Mouse (Mus musculus): Measurements from ENCODE around the gene Fut4.
"Not testable (repeated sequence)": the region's sequence is repeated elsewhere in the genome, so short reads cannot be mapped to it uniquely, and the experiment has no call there.

Fut4 gene

GRCm38 (mm10) chr9:14726005-14726404 lies 26.2 kb downstream of the Fut4 start:
- DNase-seq (ENCODE audit: low read depth) = no peak

DNA sequence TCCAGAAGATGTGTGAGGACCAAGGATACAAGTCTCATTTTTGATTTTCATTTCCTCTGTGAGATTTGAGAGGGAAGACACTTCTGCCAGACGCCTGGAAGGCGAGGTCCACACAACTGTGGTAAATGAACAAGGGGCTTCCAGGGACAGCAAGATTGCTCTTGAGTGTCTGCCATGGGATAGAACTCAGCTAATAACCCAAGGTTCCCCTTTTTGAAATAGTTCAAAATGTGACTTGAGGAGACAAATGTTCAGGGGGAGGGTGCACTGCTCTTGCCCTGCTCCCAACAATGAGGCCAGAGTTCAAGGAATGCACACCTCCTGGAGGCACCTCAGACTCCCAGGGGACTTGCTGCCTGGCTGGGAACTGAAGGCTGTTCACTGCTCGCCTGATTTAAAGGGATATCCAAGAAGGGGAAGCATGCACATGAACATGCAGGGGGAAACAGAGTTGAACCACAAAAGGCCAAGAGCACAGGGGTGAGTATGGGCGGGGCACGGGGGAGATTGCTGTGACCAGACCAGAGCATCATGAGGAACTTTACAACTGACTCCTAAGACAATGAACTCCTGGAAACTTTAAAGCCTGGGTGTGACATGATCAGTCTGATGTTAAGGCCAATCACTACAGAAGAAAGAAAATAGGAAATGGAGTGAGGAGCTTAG lies 27.3 kb downstream of the Fut4 start:
- no peak for DNase-seq (ENCODE audit: low read depth)

DNA sequence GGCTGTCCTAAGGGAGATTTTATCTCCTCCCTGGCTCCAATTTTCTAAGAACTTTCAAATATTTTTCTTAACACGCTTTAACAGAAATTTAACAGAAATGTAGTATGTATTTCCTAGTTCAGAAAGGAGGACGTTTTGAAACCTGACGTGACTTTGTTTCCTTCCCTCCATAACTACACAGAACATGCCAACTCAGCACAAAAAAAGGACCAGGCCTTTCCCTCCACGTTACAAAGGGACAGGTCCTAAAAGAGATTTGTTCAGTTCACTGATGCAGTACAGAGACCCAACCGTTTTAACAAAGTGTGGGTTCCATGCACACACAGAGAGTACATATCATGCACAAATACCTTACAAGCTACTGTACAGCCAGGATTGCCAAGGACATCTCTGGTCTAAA lies 30.6 kb downstream of the Fut4 start:
- no peak for DNase-seq (ENCODE audit: low read depth)

DNA sequence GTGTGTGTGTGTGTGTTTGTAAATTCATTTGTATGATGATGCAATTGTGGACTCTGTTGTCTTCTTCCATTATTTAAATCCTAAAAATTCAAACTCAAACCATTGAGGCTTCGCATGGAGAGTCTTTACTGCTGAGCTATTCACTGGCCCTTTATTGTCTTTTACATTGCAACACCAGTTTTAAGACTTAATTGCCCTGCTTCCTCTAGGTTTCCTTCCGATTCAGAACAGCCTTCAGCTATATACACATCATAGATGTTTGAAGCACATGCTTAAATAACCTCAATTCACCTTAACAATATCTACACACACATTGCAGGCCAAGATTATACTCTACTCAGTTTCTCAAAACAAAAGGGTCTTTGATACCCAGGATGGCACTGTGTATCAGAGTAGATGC lies 31.8 kb downstream of the Fut4 start:
- no peak for DNase-seq (ENCODE audit: low read depth)

GRCm38 (mm10) chr9:14718332-14718691 lies 33.9 kb downstream of the Fut4 start:
- DNase-seq (ENCODE audit: low read depth) = peak; percentile 14

GRCm38 (mm10) chr9:14717689-14718331 lies 34.4 kb downstream of the Fut4 start:
- DNase-seq (ENCODE audit: low read depth) = peak; percentile 10

- DNase-seq (ENCODE audit: low read depth) = no peak
Observed at GRCm38 (mm10) chr9:14715258-14715657, 36.9 kb downstream of the Fut4 start.

GRCm38 (mm10) chr9:14710910-14711309 lies 41.3 kb downstream of the Fut4 start:
- no peak for DNase-seq (ENCODE audit: low read depth)

DNA sequence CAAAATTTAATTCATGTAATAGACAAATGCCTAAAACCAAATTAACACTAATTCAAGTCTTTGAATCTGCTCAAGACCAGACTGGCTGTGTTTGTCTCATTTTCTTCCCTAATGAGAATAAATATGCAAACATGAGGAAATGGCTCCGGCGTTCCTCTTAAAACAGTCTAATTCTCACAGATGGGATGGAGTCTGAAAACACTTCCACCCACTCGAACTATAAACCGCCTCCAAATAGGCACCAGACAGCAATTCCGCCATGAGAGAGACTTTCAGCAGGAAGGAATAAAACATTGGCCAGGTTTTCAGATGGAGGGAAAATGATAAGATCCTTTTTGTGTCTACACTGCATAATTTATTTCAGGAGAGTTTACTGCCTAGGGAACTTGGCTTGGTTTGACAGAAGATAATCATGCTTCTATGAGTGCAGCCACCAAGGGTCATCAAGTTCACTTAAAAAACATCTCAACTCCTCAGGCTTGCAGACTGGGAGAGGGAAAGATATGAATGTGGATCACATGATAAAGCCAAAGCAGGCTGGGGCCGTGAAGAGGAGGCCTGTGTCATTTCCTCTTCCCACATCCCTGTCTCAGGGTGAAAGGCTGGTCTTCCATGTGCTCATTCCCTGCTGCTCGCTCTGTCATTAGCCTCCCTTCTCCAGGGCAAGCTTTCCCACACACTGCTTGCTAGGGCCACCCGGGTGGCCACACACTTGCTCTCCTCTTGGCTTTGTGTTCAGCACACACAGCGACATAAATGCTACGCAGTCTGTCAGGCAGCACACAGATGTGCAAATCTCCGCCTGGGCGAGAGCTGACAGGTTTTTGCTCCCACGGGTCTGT lies 46.7 kb downstream of the Fut4 start:
- DNase-seq (ENCODE audit: low read depth) = no peak

GRCm38 (mm10) chr9:14700795-14701194 lies 51.4 kb downstream of the Fut4 start:
- not testable (repeated sequence) for DNase-seq (ENCODE audit: low read depth)

DNA sequence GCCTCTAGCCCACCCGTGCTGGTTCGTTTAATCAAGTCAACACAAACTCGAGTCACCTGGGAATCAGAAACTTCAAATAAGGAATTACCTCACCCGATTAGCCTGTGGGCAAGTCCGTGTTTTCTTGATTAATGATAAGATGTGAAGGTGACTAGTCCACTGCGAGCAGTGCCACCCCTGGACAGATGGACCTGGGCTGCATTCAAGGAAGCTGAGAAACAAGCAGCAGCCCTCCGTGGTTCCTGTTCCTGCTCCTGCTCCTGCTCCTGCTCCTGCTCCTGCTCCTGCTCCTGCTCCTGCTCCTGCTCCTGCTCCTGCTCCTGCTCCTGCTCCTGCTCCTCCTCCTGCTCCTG lies 52.9 kb downstream of the Fut4 start:
- DNase-seq (ENCODE audit: low read depth) = no peak

DNA sequence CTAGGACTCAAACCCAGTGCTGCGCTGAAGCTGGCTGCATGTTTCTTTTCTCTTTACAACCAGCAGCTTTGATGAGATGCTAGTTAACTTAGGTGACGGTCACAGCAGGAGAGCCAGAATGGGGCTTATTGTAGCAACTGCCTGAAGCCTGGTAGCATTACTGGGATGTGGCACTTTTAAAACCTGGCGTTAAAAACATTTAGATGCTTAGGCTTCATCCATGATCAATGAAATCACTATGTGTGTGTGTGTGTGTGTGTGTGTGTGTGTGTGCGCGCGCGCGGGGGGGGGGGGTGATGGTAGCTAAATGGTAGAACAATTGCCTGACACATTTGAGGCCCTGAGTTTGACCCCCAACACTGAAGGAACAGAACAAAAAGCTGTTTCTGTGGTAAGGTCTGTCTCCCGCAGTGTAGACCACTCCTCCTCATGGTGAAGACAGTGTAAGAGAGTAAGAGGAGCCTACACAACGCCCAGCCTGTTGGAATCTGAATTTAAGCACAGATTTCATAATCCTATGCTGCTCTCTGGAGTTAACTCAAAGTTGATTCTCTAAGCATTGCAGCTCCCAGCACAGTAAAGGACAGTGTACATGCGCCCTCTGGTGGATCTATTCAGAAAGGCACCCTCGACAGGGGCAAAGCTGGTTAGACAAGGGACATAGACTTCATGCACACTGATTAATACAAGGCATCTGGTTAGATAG lies 53.5 kb downstream of the Fut4 start:
- DNase-seq (ENCODE audit: low read depth) = peak; percentile 77

All from fibroblast of lung, adult 2 months (primary cell).